Mouse (Mus musculus) CH12.LX (cell line): ENCODE measurements around the gene Acsl6. TPM values are rescaled to one million over a fixed set of nuclear protein-coding genes. Genes with fewer than 3 reads are reported as not detected.

Experiments
- DNase-seq: peaks from one replicate; pipeline ENCODE4 v3.0.0-alpha.2; 2013; ENCODE audit errors: extremely low read depth
- H3K27ac ChIP-seq: 2 replicates; pipeline ENCODE4 v1.5.1; 2012; ENCODE audit warnings: low read depth, mild to moderate bottlenecking, control low read depth, moderate library complexity; ENCODE audit not compliant: insufficient read depth
- H3K27me3 ChIP-seq: replicated peaks from 2 replicates; pipeline ENCODE3; 2012; ENCODE audit warnings: inconsistent platforms
- H3K36me3 ChIP-seq, 2 experiments: replicated peaks in 1 of 2; 2 replicates each; pipeline versions ENCODE3 to v1.6.1; 2012; ENCODE audit warnings: inconsistent platforms in 1 of 2, low read length in 1 of 2, mild to moderate bottlenecking in 1 of 2, mixed read lengths in 1 of 2, moderate library complexity in 1 of 2; ENCODE audit not compliant: control insufficient read depth in 1 of 2, insufficient read depth in 1 of 2
- H3K4me1 ChIP-seq, 2 experiments: 2 replicates each; pipeline ENCODE4 v1.6.1; 2012; ENCODE audit warnings: inconsistent platforms in 1 of 2, moderate library complexity in 1 of 2; ENCODE audit not compliant: insufficient read depth in 2 of 2, control insufficient read depth in 1 of 2
- H3K4me2 ChIP-seq: 2 replicates; pipeline ENCODE4 v1.6.1; 2012; ENCODE audit warnings: low read depth, mild to moderate bottlenecking, control low read depth; ENCODE audit not compliant: poor library complexity, insufficient read depth, severe bottlenecking
- H3K4me3 ChIP-seq, 3 experiments: fragments of 150-350 bp in 1 of 3; sonication (generic) in 1 of 3; replicated peaks in 1 of 3; 2 replicates each; pipeline versions ENCODE3 to v1.5.1; 2011 to 2012; ENCODE audit warnings: low read depth in 2 of 3, low read length in 2 of 3, mild to moderate bottlenecking in 2 of 3, moderate library complexity in 2 of 3, control low read depth in 1 of 3, improper control_type of control experiment in 1 of 3, inconsistent platforms in 1 of 3, mixed read lengths in 1 of 3; ENCODE audit not compliant: poor library complexity in 1 of 3
- H3K79me2 ChIP-seq: replicated peaks from 2 replicates; pipeline ENCODE4 v1.6.1; 2012; ENCODE audit warnings: mild to moderate bottlenecking, moderate library complexity; ENCODE audit not compliant: control insufficient read depth, poor library complexity, insufficient read depth, severe bottlenecking; ENCODE audit errors: extremely low read depth
- H3K9ac ChIP-seq: 2 replicates; pipeline ENCODE4 v1.6.1; 2012; ENCODE audit warnings: low read depth, mild to moderate bottlenecking, control low read depth, moderate library complexity; ENCODE audit not compliant: insufficient read depth
- H3K9me3 ChIP-seq: replicated peaks from 2 replicates; pipeline ENCODE3; 2012; ENCODE audit warnings: low read length, inconsistent platforms, mixed read lengths
- E2F4 ChIP-seq: IDR thresholded peaks from 2 replicates; pipeline ENCODE4 v1.6.1; 2011; ENCODE audit warnings: low read depth, low read length, improper control_type of control experiment; ENCODE audit not compliant: insufficient replicate concordance
- EP300 ChIP-seq: IDR thresholded peaks from 2 replicates; pipeline ENCODE4 v1.6.1; 2011; ENCODE audit warnings: low read length, improper control_type of control experiment
- ETS1 ChIP-seq: conservative IDR thresholded peaks from 2 replicates; pipeline ENCODE4 v1.6.1; 2012; ENCODE audit warnings: low read depth, mild to moderate bottlenecking, inconsistent platforms, low read length, improper control_type of control experiment, moderate library complexity
- HCFC1 ChIP-seq: IDR thresholded peaks from 2 replicates; pipeline ENCODE4 v1.6.1; 2012; ENCODE audit warnings: low read depth, mild to moderate bottlenecking, inconsistent platforms, low read length, improper control_type of control experiment
- JUN ChIP-seq: IDR thresholded peaks from 2 replicates; pipeline ENCODE4 v1.6.1; 2011; ENCODE audit warnings: low read depth, mild to moderate bottlenecking, low read length, improper control_type of control experiment, moderate library complexity; ENCODE audit not compliant: insufficient read depth
- JUND ChIP-seq: conservative IDR thresholded peaks from 2 replicates; pipeline ENCODE4 v1.6.1; 2011; ENCODE audit warnings: low read depth, low read length, improper control_type of control experiment
- KAT2A ChIP-seq: IDR thresholded peaks from 2 replicates; pipeline ENCODE4 v1.6.1; 2012; ENCODE audit warnings: low read length, improper control_type of control experiment, inconsistent platforms; ENCODE audit not compliant: insufficient replicate concordance
- MAX ChIP-seq: IDR thresholded peaks from 2 replicates; pipeline ENCODE4 v1.6.1; 2011; ENCODE audit warnings: low read length, improper control_type of control experiment
- MXI1 ChIP-seq: IDR thresholded peaks from 2 replicates; pipeline ENCODE4 v1.6.1; 2011; ENCODE audit warnings: mild to moderate bottlenecking, low read depth, low read length, improper control_type of control experiment
- NELFE ChIP-seq: IDR thresholded peaks from 2 replicates; pipeline ENCODE4 v1.6.1; 2011; ENCODE audit warnings: low read depth, low read length, improper control_type of control experiment
- POLR2A ChIP-seq: IDR thresholded peaks from 2 replicates; pipeline ENCODE4 v1.6.1; 2011; ENCODE audit warnings: low read depth, mild to moderate bottlenecking, improper control_type of control experiment, low read length
- POLR2AphosphoS2 ChIP-seq: IDR thresholded peaks from 2 replicates; pipeline ENCODE4 v1.6.1; 2011; ENCODE audit warnings: low read depth, low read length, improper control_type of control experiment
- RCOR1 ChIP-seq: conservative IDR thresholded peaks from 2 replicates; pipeline ENCODE4 v1.6.1; 2012; ENCODE audit warnings: low read depth, mild to moderate bottlenecking, inconsistent platforms, low read length, improper control_type of control experiment
- SIN3A ChIP-seq: IDR thresholded peaks from 2 replicates; pipeline ENCODE4 v1.6.1; 2012; ENCODE audit warnings: low read length, improper control_type of control experiment, inconsistent platforms
- SMC3 ChIP-seq: IDR thresholded peaks from 2 replicates; pipeline ENCODE4 v1.6.1; 2011; ENCODE audit warnings: low read depth, low read length, improper control_type of control experiment
- TBP ChIP-seq: conservative IDR thresholded peaks from 2 replicates; pipeline ENCODE4 v1.6.1; 2011; ENCODE audit warnings: low read depth, low read length, improper control_type of control experiment
- USF2 ChIP-seq: conservative IDR thresholded peaks from 2 replicates; pipeline ENCODE4 v1.6.1; 2011; ENCODE audit warnings: low read depth, low read length, improper control_type of control experiment
- ZC3H11A ChIP-seq: IDR thresholded peaks from 2 replicates; pipeline ENCODE4 v1.6.1; 2012; ENCODE audit warnings: low read depth, mild to moderate bottlenecking, inconsistent platforms, low read length, improper control_type of control experiment
- ZKSCAN1 ChIP-seq: IDR thresholded peaks from 2 replicates; pipeline ENCODE4 v1.6.1; 2012; ENCODE audit warnings: low read depth, inconsistent platforms, low read length, improper control_type of control experiment, borderline replicate concordance
- dilution Hi-C: fragments of 300-500 bp; cut with MboI; formaldehyde crosslinking; loops from 2 replicates; pipeline ENCODE4 v1.14.3; 2020; ENCODE audit warnings: low sequenced_read_pairs; ENCODE audit not compliant: extremely low pct_unique_long_range_greater_than_20kb, extremely low pct_ligation_motif_present
- in situ Hi-C: fragments of 300-500 bp; cut with MboI; formaldehyde crosslinking; loops from 3 replicates; pipeline ENCODE4 v1.14.3; 2019; ENCODE audit warnings: low sequenced_read_pairs, low pct_ligation_motif_present, low pct_unique_long_range_greater_than_20kb, mixed read lengths
- polyA plus RNA-seq: library from polyadenylated mRNA; unstranded; fragments of >175 nt; gene quantifications from 2 replicates; pipeline ENCODE4 v1.2.1, GENCODE M21; 2012; ENCODE audit warnings: low read depth; ENCODE audit not compliant: insufficient read length
- total RNA-seq, 2 experiments: library from RNA; depleted of rRNA; stranded (reverse); fragments of 300-350 nt in 1 of 2; fragments of >200 nt in 1 of 2; gene quantifications; 2 replicates each; pipeline ENCODE4 v1.2.3; 2012 to 2014

The Acsl6 gene
- total and polyA plus RNA-seq, 3 experiments: 74.1 to 222 (median 96.9) TPM

GRCm38 (mm10) chr11:54336165-54336707, 32.6 kb downstream of the Acsl6 start:
- Histone ChIP-seq H3K36me3 (peaks cover 59 to 96% of the 10 kb centered on the region in 2 experiments), H3K4me1 (no peaks in the 10 kb centered on the region), H3K27ac (no peak overlapping the region), H3K9ac (no peak overlapping the region), H3K79me2 (no peaks in the 10 kb centered on the region), H3K4me3 (no peak overlapping the region), H3K27me3 (no peaks in the 10 kb centered on the region), H3K9me3 (no peaks in the 10 kb centered on the region), H3K4me2 (no peak overlapping the region)
- no peak for DNase-seq
- no peak for TF ChIP-seq ZKSCAN1
- TF ChIP-seq SIN3A: no peak
- no peak for TF ChIP-seq NELFE
- TF ChIP-seq POLR2AphosphoS2: peak; percentile 6; the same call in 1 of the 2 replicates
- no peak for TF ChIP-seq KAT2A
- dilution Hi-C loops: no loop called here
- in situ Hi-C loops: no loop called here

GRCm38 (mm10) chr11:54343703-54344102, 40.1 kb downstream of the Acsl6 start:
- H3K27ac ChIP-seq: no peak overlapping the region
- H3K9ac ChIP-seq: no peak overlapping the region
- peaks cover 46 to 94% of the 10 kb centered on the region in 2 experiments for H3K36me3 ChIP-seq
- dilution Hi-C loops (no loop called here), in situ Hi-C loops (no loop called here)
- H3K4me3 ChIP-seq: no peak overlapping the region
- H3K9me3 ChIP-seq: no peaks in the 10 kb centered on the region
- DNase-seq: no peak
- H3K4me2 ChIP-seq: no peak overlapping the region
- H3K79me2 ChIP-seq: no peaks in the 10 kb centered on the region
- no peaks in the 10 kb centered on the region for H3K4me1 ChIP-seq
- H3K27me3 ChIP-seq: no peaks in the 10 kb centered on the region
- no peak for TF ChIP-seq USF2
- TF ChIP-seq ETS1: no peak
- TF ChIP-seq HCFC1: no peak
- no peak for TF ChIP-seq RCOR1
- TF ChIP-seq TBP: no peak
- TF ChIP-seq MXI1: no peak
- no peak for TF ChIP-seq ZKSCAN1
- no peak for TF ChIP-seq ZC3H11A
- no peak for TF ChIP-seq EP300
- TF ChIP-seq SMC3: no peak
- TF ChIP-seq E2F4: no peak
- TF ChIP-seq NELFE: no peak
- no peak for TF ChIP-seq MAX
- TF ChIP-seq JUN: no peak
- no peak for TF ChIP-seq POLR2A
- TF ChIP-seq KAT2A: no peak
- TF ChIP-seq JUND: no peak
